In the genomic region with DNA sequence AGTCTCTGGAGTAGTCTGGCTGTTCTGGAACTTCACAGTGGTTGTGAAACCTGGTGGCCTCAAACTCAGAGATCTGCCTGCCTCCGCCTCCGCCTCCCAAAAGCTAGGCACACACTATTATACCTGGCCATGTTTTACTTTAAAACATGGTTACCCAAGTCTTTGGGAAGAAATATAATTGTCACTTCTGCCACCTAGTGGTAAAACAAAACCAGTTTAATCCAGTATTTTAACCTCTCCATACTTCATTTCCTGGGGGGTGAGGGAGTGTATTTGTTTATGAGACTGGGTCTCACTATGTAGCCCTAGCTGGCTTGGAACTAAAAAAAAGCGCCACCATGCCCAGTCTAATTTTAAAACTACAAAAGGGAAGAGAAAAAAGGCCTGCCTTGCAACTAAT, we compare ENCODE assay signal across 1 mouse cellular context.
TF ChIP-seq lines count a peak whose summit lies in the region.

No protein-coding gene starts in this region.

TF ChIP-seq in MEL, 35 proteins besides CTCF, POLR2A, EP300 and RAD21:
- TF ChIP-seq E2F4 (IDR thresholded peaks at IDR 0.05; ENCODE audit: borderline replicate concordance, low read depth, low read length) (no peak), TCF12 (IDR thresholded peaks at IDR 0.05; ENCODE audit: low read depth, low read length) (no peak), POLR2AphosphoS2 (IDR thresholded peaks at IDR 0.05; ENCODE audit: low read length) (no peak), ZKSCAN1 (IDR thresholded peaks at IDR 0.05; ENCODE audit: low read depth, low read length) (no peak), GATA1 (IDR thresholded peaks at IDR 0.05; ENCODE audit: low read depth, low read length) (no peak), ELF1 (IDR thresholded peaks at IDR 0.05; ENCODE audit: low read depth, low read length) (no peak), NELFE (IDR thresholded peaks at IDR 0.05; ENCODE audit: low read depth, low read length) (no peak), JUND (IDR thresholded peaks at IDR 0.05; ENCODE audit: low read depth, low read length) (no peak), CHD1 (IDR thresholded peaks at IDR 0.05; ENCODE audit: low read depth, low read length) (no peak), MYC (IDR thresholded peaks at IDR 0.05; ENCODE audit: low read depth, low read length) (no peak), TAL1 (IDR thresholded peaks at IDR 0.05; ENCODE audit: low read length) (no peak), MAX (IDR thresholded peaks at IDR 0.05; ENCODE audit: low read length) (no peak), SMC3 (IDR thresholded peaks at IDR 0.05; ENCODE audit: low read depth, low read length) (peak; percentile 55), KAT2A (conservative IDR thresholded peaks at IDR 0.05; ENCODE audit: low read depth, low read length) (no peak), SIN3A (IDR thresholded peaks at IDR 0.05; ENCODE audit: low read length) (0 out of 2 replicates have a peak, but pooled peaks have one; percentile 32)
TF ChIP-seq in MEL: peak in this region for 2.
